Mouse (Mus musculus) MEL (cell line): ENCODE results near the gene Ctsw. TPM values are rescaled to one million over a fixed set of nuclear protein-coding genes. Genes with fewer than 3 reads are reported as not detected.

Experiments used
- DNase-seq: peaks from one replicate; pipeline ENCODE4 v3.0.0; 2011; ENCODE audit warnings: low read depth, low spot score
- H3K27ac ChIP-seq: 2 replicates; pipeline ENCODE4 v1.5.1; 2012; ENCODE audit warnings: low read depth, mild to moderate bottlenecking, control low read depth, low read length, moderate library complexity; ENCODE audit not compliant: control insufficient read depth
- H3K27me3 ChIP-seq, 2 experiments: fragments of 150-350 bp in 1 of 2; sonication (generic) in 1 of 2; 2 replicates each; pipeline ENCODE4 v1.6.1; 2012; ENCODE audit warnings: low read length in 2 of 2, mild to moderate bottlenecking in 2 of 2, improper control_type of control experiment in 1 of 2, moderate library complexity in 1 of 2; ENCODE audit not compliant: insufficient read depth in 2 of 2, control insufficient read depth in 1 of 2
- H3K36me3 ChIP-seq, 2 experiments: 2 replicates each; pipeline ENCODE4 v1.6.1; 2012 to 2014; ENCODE audit warnings: low read length in 2 of 2, improper control_type of control experiment in 1 of 2, inconsistent platforms in 1 of 2, mild to moderate bottlenecking in 1 of 2; ENCODE audit not compliant: insufficient read depth in 2 of 2, control insufficient read depth in 1 of 2
- H3K4me1 ChIP-seq, 2 experiments: fragments of 150-350 bp in 1 of 2; sonication (generic) in 1 of 2; 2 replicates each; pipeline ENCODE4 v1.6.1; 2012; ENCODE audit warnings: low read length in 2 of 2, improper control_type of control experiment in 1 of 2, mild to moderate bottlenecking in 1 of 2; ENCODE audit not compliant: insufficient read depth in 2 of 2, control insufficient read depth in 1 of 2
- H3K4me3 ChIP-seq, 2 experiments: fragments of 150-350 bp in 1 of 2; sonication (generic) in 1 of 2; 2 replicates each; pipeline ENCODE4 v1.5.1; 2012; ENCODE audit warnings: low read depth in 2 of 2, low read length in 2 of 2, mild to moderate bottlenecking in 2 of 2, moderate library complexity in 2 of 2, control low read depth in 1 of 2, improper control_type of control experiment in 1 of 2; ENCODE audit not compliant: control insufficient read depth in 1 of 2, insufficient read depth in 1 of 2
- H3K79me2 ChIP-seq: 2 replicates; pipeline ENCODE4 v1.6.1; 2012; ENCODE audit warnings: mild to moderate bottlenecking, low read length, moderate library complexity; ENCODE audit not compliant: control insufficient read depth, poor library complexity, insufficient read depth
- H3K9ac ChIP-seq: 2 replicates; pipeline ENCODE4 v1.6.1; 2012; ENCODE audit warnings: low read depth, mild to moderate bottlenecking, control low read depth, low read length, moderate library complexity; ENCODE audit not compliant: control insufficient read depth, poor library complexity, severe bottlenecking
- H3K9me3 ChIP-seq: fragments of 150-350 bp; sonication (generic); replicated peaks from 2 replicates; pipeline ENCODE4 v1.6.1; 2012; ENCODE audit warnings: mild to moderate bottlenecking, low read length, improper control_type of control experiment, moderate library complexity; ENCODE audit not compliant: insufficient read depth
- BHLHE40 ChIP-seq: IDR thresholded peaks from 2 replicates; pipeline ENCODE4 v1.6.1; 2012; ENCODE audit warnings: low read depth, mild to moderate bottlenecking, inconsistent platforms, low read length, improper control_type of control experiment, borderline replicate concordance
- CHD1 ChIP-seq: IDR thresholded peaks from 2 replicates; pipeline ENCODE4 v1.6.1; 2012; ENCODE audit warnings: low read depth, mild to moderate bottlenecking, inconsistent platforms, low read length, improper control_type of control experiment
- CHD2 ChIP-seq: IDR thresholded peaks from 2 replicates; pipeline ENCODE4 v1.6.1; 2011; ENCODE audit warnings: low read length, improper control_type of control experiment
- CTCF ChIP-seq, 3 experiments: IDR thresholded peaks in 2 of 3; conservative IDR thresholded peaks in 1 of 3; 2 replicates each; pipeline ENCODE4 v1.5.1; 2011 to 2012; ENCODE audit warnings: low read length in 3 of 3, low read depth in 2 of 3, mild to moderate bottlenecking in 2 of 3, improper control_type of control experiment in 1 of 3, inconsistent platforms in 1 of 3, mixed read lengths in 1 of 3, moderate library complexity in 1 of 3; ENCODE audit not compliant: control insufficient read depth in 1 of 3, insufficient read depth in 1 of 3, poor library complexity in 1 of 3, severe bottlenecking in 1 of 3
- E2F4 ChIP-seq: IDR thresholded peaks from 2 replicates; pipeline ENCODE4 v1.6.1; 2011; ENCODE audit warnings: low read depth, low read length, improper control_type of control experiment, borderline replicate concordance
- ETS1 ChIP-seq: IDR thresholded peaks from 2 replicates; pipeline ENCODE4 v1.6.1; 2012; ENCODE audit warnings: low read depth, mild to moderate bottlenecking, inconsistent platforms, low read length, improper control_type of control experiment, moderate library complexity
- GATA1 ChIP-seq: IDR thresholded peaks from 2 replicates; pipeline ENCODE4 v1.6.1; 2011; ENCODE audit warnings: low read depth, low read length, improper control_type of control experiment
- HCFC1 ChIP-seq: IDR thresholded peaks from 2 replicates; pipeline ENCODE4 v1.6.1; 2012; ENCODE audit warnings: low read depth, mild to moderate bottlenecking, inconsistent platforms, low read length, improper control_type of control experiment, moderate library complexity
- JUND ChIP-seq: IDR thresholded peaks from 2 replicates; pipeline ENCODE4 v1.6.1; 2011; ENCODE audit warnings: low read depth, mild to moderate bottlenecking, improper control_type of control experiment, low read length
- MAFK ChIP-seq: IDR thresholded peaks from 2 replicates; pipeline ENCODE4 v1.6.1; 2011; ENCODE audit warnings: low read depth, mild to moderate bottlenecking, low read length, improper control_type of control experiment, borderline replicate concordance
- MAX ChIP-seq: IDR thresholded peaks from 2 replicates; pipeline ENCODE4 v1.6.1; 2011; ENCODE audit warnings: low read length, improper control_type of control experiment
- MAZ ChIP-seq: IDR thresholded peaks from 2 replicates; pipeline ENCODE4 v1.6.1; 2012; ENCODE audit warnings: low read depth, mild to moderate bottlenecking, inconsistent platforms, low read length, improper control_type of control experiment
- MXI1 ChIP-seq: IDR thresholded peaks from 2 replicates; pipeline ENCODE4 v1.6.1; 2011; ENCODE audit warnings: mild to moderate bottlenecking, low read depth, low read length, improper control_type of control experiment
- NELFE ChIP-seq: IDR thresholded peaks from 2 replicates; pipeline ENCODE4 v1.6.1; 2011; ENCODE audit warnings: low read depth, low read length, improper control_type of control experiment
- NRF1 ChIP-seq: IDR thresholded peaks from 2 replicates; pipeline ENCODE4 v1.6.1; 2014; ENCODE audit warnings: low read depth, mild to moderate bottlenecking, inconsistent platforms, low read length, improper control_type of control experiment, moderate library complexity; ENCODE audit not compliant: poor library complexity, insufficient read depth, severe bottlenecking
- POLR2A ChIP-seq, 2 experiments: IDR thresholded peaks; 2 replicates each; pipeline ENCODE4 v1.6.1; 2011 to 2012; ENCODE audit warnings: low read length in 2 of 2, mild to moderate bottlenecking in 2 of 2, control low read depth in 1 of 2, improper control_type of control experiment in 1 of 2, low read depth in 1 of 2, moderate library complexity in 1 of 2; ENCODE audit not compliant: control insufficient read depth in 1 of 2, insufficient read depth in 1 of 2, poor library complexity in 1 of 2
- POLR2AphosphoS2 ChIP-seq: IDR thresholded peaks from 2 replicates; pipeline ENCODE4 v1.6.1; 2011; ENCODE audit warnings: low read length, improper control_type of control experiment
- POLR2AphosphoS5 ChIP-seq: IDR thresholded peaks from 2 replicates; pipeline ENCODE4 v1.6.1; 2012; ENCODE audit warnings: low read depth, borderline replicate concordance, mild to moderate bottlenecking, inconsistent platforms, low read length, moderate library complexity, mixed read lengths
- RAD21 ChIP-seq: IDR thresholded peaks from 2 replicates; pipeline ENCODE4 v1.6.1; 2011; ENCODE audit warnings: mild to moderate bottlenecking, low read depth, low read length, improper control_type of control experiment
- SIN3A ChIP-seq: IDR thresholded peaks from 2 replicates; pipeline ENCODE4 v1.6.1; 2012; ENCODE audit warnings: low read length, improper control_type of control experiment, inconsistent platforms
- SMC3 ChIP-seq: IDR thresholded peaks from 2 replicates; pipeline ENCODE4 v1.6.1; 2011; ENCODE audit warnings: low read depth, low read length, improper control_type of control experiment
- TBP ChIP-seq: IDR thresholded peaks from 2 replicates; pipeline ENCODE4 v1.8.0; 2011; ENCODE audit warnings: low read depth, low read length, improper control_type of control experiment
- UBTF ChIP-seq: IDR thresholded peaks from 2 replicates; pipeline ENCODE4 v1.6.1; 2012; ENCODE audit warnings: low read depth, mild to moderate bottlenecking, inconsistent platforms, low read length, improper control_type of control experiment, moderate library complexity, borderline replicate concordance; ENCODE audit not compliant: insufficient read depth
- USF1 ChIP-seq: IDR thresholded peaks from 2 replicates; pipeline ENCODE4 v1.6.1; 2014; ENCODE audit warnings: low read depth, mild to moderate bottlenecking, inconsistent platforms, low read length, improper control_type of control experiment, moderate library complexity
- USF2 ChIP-seq, 2 experiments: IDR thresholded peaks; 2 replicates each; pipeline ENCODE4 v1.6.1; 2011 to 2012; ENCODE audit warnings: improper control_type of control experiment in 2 of 2, low read length in 2 of 2, borderline replicate concordance in 1 of 2, inconsistent platforms in 1 of 2, low read depth in 1 of 2, mild to moderate bottlenecking in 1 of 2; ENCODE audit not compliant: insufficient read depth in 1 of 2
- ZKSCAN1 ChIP-seq: IDR thresholded peaks from 2 replicates; pipeline ENCODE4 v1.6.1; 2012; ENCODE audit warnings: low read depth, mild to moderate bottlenecking, inconsistent platforms, low read length, improper control_type of control experiment, moderate library complexity
- polyA plus RNA-seq, 2 experiments: library from polyadenylated mRNA; stranded (reverse) in 1 of 2; unstranded in 1 of 2; fragments of >175 nt in 1 of 2; fragments of >200 nt in 1 of 2; gene quantifications; 2 replicates each; pipeline versions ENCODE4 v1.2.1 to v1.2.4; 2012; ENCODE audit warnings: low replicate concordance in 2 of 2, low read depth in 1 of 2; ENCODE audit not compliant: insufficient read length in 2 of 2, insufficient read depth in 1 of 2, missing spikeins in 1 of 2
- total RNA-seq: library from RNA; depleted of rRNA; stranded (reverse); fragments of 300-350 nt; gene quantifications from 2 replicates; pipeline ENCODE4 v1.2.3, GENCODE M21; 2012

Ctsw gene
- total and polyA plus RNA-seq, 3 experiments: 0.15 to 0.39 TPM; not detected in 1

DNA sequence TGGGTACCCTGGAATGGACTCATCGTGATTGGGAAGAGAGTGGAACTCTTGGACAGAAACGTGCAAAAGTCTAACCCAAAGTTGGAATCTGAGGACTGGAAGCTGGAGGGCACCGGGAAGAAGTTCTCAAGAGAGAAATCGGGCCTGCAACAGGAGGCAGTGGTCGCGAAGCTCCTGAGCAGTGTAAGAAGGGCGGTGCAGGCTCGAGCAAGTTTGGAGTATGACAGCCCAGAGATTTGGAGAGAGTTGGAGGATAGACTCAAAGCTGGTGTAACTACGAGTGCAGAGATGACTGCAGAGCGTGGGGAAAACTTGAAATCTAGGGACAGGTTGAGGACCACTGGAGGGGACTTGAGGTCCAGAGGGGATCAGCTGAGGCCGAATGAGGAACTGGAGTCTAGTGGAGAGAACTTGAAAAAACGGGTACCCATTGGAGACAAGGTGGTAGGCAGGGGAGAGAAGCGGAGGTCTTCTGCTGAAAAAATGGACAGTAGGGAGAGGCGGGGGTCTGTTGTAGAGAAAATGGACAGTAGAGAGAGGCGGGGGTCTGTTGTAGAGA is 42.8 kb upstream of the Ctsw start:
- Histone ChIP-seq H3K4me1 (peaks cover 2 to 8% of the 10 kb centered on the region in 2 experiments; a peak in 3 of 4 replicates), H3K9ac (peak overlapping the region; percentile 89), H3K79me2 (peaks cover 17% of the 10 kb centered on the region), H3K36me3 (peaks cover 0 to 8% of the 10 kb centered on the region in 2 experiments; a peak in 2 of 4 replicates), H3K9me3 (no peaks in the 10 kb centered on the region), H3K27me3 (no peaks in the 10 kb centered on the region), H3K4me3 (peak overlapping the region; percentile 77 to 88), H3K27ac (peak overlapping the region; percentile 98)
- TF ChIP-seq MAFK: no peak
- TF ChIP-seq CHD2: no peak
- peak; percentile 28; the same call in 1 of the 2 replicates for TF ChIP-seq MXI1
- TF ChIP-seq POLR2A (IDR thresholded peaks at IDR 0.05; ENCODE audit: control insufficient read depth in 1 of 2, insufficient read depth in 1 of 2, low read depth in 1 of 2, low read length in 2 of 2, poor library complexity in 1 of 2): 0 out of 4 replicates have a peak, but pooled peaks of 1 of the 2 experiments have one; percentile 7
- peak; percentile 81; the same call in 1 of the 2 replicates for TF ChIP-seq CHD1
- TF ChIP-seq POLR2AphosphoS5: no peak
- TF ChIP-seq SIN3A: peak; percentile 63; the same call in 1 of the 2 replicates
- TF ChIP-seq USF1: no peak
- TF ChIP-seq NELFE: no peak
- no peak for TF ChIP-seq NRF1
- no peak for TF ChIP-seq USF2 (IDR thresholded peaks at IDR 0.05; ENCODE audit: borderline replicate concordance in 1 of 2, insufficient read depth in 1 of 2, low read depth in 1 of 2, low read length in 2 of 2)
- TF ChIP-seq BHLHE40: no peak
- TF ChIP-seq HCFC1: no peak
- peak; percentile 74 for DNase-seq

- peaks cover 0 to 7% of the 10 kb centered on the region in 2 experiments; a peak in 3 of 4 replicates for H3K36me3 ChIP-seq
- peak within 1 kb of the TSS; percentile 77 to 88 for H3K4me3 ChIP-seq
- no peaks in the 10 kb centered on the region for H3K9me3 ChIP-seq
- peaks cover 2 to 8% of the 10 kb centered on the region in 2 experiments; a peak in 3 of 4 replicates for H3K4me1 ChIP-seq
- no peaks in the 10 kb centered on the region for H3K27me3 ChIP-seq
- DNase-seq: peak; percentile 100
- H3K79me2 ChIP-seq: peaks cover 17% of the 10 kb centered on the region
- H3K27ac ChIP-seq: peak within 1 kb of the TSS; percentile 98
- peak within 1 kb of the TSS; percentile 89 for H3K9ac ChIP-seq
- TF ChIP-seq SMC3 (no peak), ETS1 (peak; percentile 92), TBP (peak; percentile 96), NRF1 (peak; percentile 85), POLR2AphosphoS2 (no peak; the same call in 1 of the 2 replicates), CTCF (IDR thresholded peaks at IDR 0.05 in 2 of 3, conservative IDR thresholded peaks at IDR 0.05 in 1 of 3; ENCODE audit: control insufficient read depth in 1 of 3, insufficient read depth in 1 of 3, low read depth in 2 of 3, low read length in 3 of 3, poor library complexity in 1 of 3, severe bottlenecking in 1 of 3) (peak in 1 of 3 experiments; percentile 47; a peak in 2 of 6 replicates), MAX (peak; percentile 98), ZKSCAN1 (no peak), UBTF (no peak), CHD1 (no peak), E2F4 (no peak; the same call in 1 of the 2 replicates), MXI1 (peak; percentile 80), RAD21 (no peak), SIN3A (peak; percentile 100), CHD2 (peak; percentile 89), MAFK (no peak), MAZ (peak; percentile 83; the same call in 1 of the 2 replicates), GATA1 (peak; percentile 41; the same call in 1 of the 2 replicates), JUND (no peak)
Measured at GRCm38 (mm10) chr19:5510031-5511026, 42.0 kb upstream of the Ctsw start, which contains the start of gene Snx32. Gene Snx32, minus strand, starts transcription at chr19:5510538.
